Mouse (Mus musculus): ENCODE data around the gene Trub2. TPM values are rescaled to one million over a fixed set of nuclear protein-coding genes. Genes with fewer than 3 reads are reported as not detected.
A peak's percentile ranks its signal among the peaks of the same experiment; 100 is the strongest.

Trub2 gene
- polyA plus RNA-seq, 1 experiment from 2014 or later, result 29.1 TPM

DNA sequence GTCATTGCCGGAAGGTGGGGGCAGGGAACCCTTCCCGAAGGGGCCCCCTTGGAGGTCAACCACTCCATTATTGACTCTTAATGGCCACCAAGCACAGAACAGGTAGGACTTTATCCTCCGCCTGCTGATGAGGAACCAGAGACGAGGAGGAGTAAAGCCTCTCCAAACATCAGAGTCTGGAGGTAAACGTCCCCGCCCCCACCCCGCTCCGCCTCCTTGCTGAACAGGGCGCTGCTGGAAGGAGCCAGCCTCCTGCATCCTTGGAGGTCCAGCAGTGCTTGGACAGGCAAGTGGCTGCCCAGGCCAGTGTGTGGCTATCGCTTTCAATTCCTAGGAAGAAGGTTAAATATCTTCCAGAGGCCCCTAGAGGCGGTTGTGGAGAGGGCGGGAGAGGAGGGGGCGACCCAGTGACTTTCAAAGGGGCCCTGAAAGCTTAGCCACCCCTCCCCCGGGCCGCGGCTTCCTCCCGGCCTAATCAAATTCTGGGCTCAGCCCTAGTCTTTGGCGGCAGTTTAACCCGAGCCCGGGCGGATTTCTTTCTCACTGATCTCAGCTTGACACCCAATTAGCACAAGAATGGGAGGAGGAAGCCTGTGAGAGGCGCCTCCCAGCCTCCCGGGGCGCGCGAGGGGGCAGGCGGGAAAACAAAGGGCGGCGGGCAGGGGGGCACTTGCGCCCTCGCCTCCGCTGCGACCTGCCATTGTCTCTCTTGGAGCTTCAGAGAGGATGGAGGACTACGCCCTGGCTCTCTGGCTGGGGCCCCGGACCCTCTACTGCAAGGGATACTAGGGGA is 31.9 kb upstream of the Trub2 start, which contains the start of gene Urm1:
TSS of gene Urm1 (plus strand) at position 51 of the 793 bp plus-strand sequence.
- Histone ChIP-seq H3K4me2 (ENCODE audit: low read depth, low read length) (peak within 1 kb of the TSS; percentile 58), H3K9ac (replicated peaks; ENCODE audit: low read length) (peak within 1 kb of the TSS; percentile 73), H3K9me3 (replicated peaks; ENCODE audit: control insufficient read depth, low read length) (no peaks in the 10 kb centered on the region), H3K4me1 (ENCODE audit: control insufficient read depth, insufficient read depth, low read length) (no peaks in the 10 kb centered on the region), H3K4me3 (ENCODE audit: low read depth, low read length) (peak within 1 kb of the TSS; percentile 33), H3K36me3 (replicated peaks; ENCODE audit: control insufficient read depth, insufficient read depth, low read depth, low read length) (peaks cover 2% of the 10 kb centered on the region; the same call in 1 of the 2 replicates), H3K27me3 (ENCODE audit: control insufficient read depth, insufficient read depth, low read length) (no peaks in the 10 kb centered on the region), H3K27ac (replicated peaks; ENCODE audit: low read depth, low read length) (peak within 1 kb of the TSS; percentile 94)
- peak; percentile 84 for ATAC-seq (replicated peaks; ENCODE audit: insufficient number of reproducible peaks, low FRiP score, low TSS enrichment, low read depth)
- DNase-seq (ENCODE audit: low spot score), result peak; percentile 89
- WGBS, result under 1% methylated on average over 35 of the region's 35 CpGs

DNA sequence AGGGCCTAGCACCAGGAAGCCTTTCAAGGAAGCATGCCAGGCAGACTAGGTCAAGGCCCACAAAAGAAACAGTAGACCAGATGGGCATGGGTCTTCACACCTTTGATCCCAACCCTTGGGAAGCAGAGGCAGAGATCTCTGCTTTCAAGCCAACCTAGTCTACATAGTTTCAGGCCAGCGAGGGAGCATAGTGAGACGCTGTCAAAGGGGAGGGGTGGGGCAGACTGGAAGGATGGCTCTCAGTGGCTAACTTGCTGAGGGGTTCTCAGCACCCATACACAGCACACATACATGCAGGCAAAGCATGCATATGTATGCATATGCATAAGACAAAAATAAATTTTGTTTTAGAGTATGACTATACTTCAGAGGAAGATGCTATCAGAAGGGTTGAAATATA is 31.1 kb upstream of the Trub2 start:
- Histone ChIP-seq H3K27me3 (ENCODE audit: control insufficient read depth, insufficient read depth, low read length) (no peaks in the 10 kb centered on the region), H3K9ac (replicated peaks; ENCODE audit: low read length) (no peak overlapping the region), H3K36me3 (replicated peaks; ENCODE audit: control insufficient read depth, insufficient read depth, low read depth, low read length) (peaks cover 2% of the 10 kb centered on the region; the same call in 1 of the 2 replicates), H3K4me1 (ENCODE audit: control insufficient read depth, insufficient read depth, low read length) (no peaks in the 10 kb centered on the region), H3K27ac (replicated peaks; ENCODE audit: low read depth, low read length) (0 out of 2 replicates have a peak overlapping the region, but pooled peaks have one; percentile 14), H3K9me3 (replicated peaks; ENCODE audit: control insufficient read depth, low read length) (no peaks in the 10 kb centered on the region), H3K4me3 (ENCODE audit: low read depth, low read length) (no peak overlapping the region; the same call in 1 of the 2 replicates), H3K4me2 (ENCODE audit: low read depth, low read length) (no peak overlapping the region)
- ATAC-seq (replicated peaks; ENCODE audit: insufficient number of reproducible peaks, low FRiP score, low TSS enrichment, low read depth) (no peak), DNase-seq (ENCODE audit: low spot score) (no peak)
- WGBS, result 11% methylated on average over 2 of the region's 2 CpGs

DNA sequence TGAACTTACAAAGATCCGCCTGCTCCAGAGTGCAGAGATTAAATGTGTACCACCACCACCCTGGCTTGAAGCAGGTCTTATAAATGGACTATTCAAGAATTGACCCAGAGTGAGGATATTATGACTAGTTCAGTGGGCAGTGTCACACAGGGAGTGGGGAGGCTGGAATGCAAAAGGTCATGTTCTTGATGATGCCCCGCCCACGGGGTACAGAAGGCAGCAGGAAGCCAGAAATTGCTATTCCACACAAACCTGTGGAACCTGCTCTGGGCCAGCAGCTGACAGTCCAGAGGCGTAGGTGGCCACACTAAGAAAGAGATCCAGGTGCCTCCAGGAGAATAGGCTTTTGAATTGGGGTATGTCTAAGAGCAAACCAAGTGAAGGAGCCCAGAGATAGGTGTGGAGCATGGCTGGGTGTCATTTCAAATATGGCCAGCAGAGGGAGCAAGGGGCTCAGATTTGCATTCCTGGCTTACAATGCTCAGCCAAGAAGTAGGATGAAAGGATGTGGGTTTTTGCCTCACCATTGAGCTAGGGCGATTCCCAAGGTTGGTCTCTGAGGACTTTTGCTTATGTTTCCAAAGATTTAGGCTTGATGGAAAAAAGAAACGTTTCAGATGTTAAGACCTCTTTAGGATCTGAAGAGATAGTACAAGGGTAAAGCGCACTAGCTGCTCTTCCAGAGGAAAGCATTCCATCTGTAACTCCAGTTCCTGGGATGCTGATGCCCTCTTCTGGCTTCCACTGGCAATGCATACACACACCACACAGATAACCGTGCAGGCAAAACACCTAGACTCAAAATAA is 29.3 kb upstream of the Trub2 start:
- peak; percentile 54; the same call in 1 of the 2 replicates for ATAC-seq (replicated peaks; ENCODE audit: insufficient number of reproducible peaks, low FRiP score, low TSS enrichment, low read depth)
- H3K4me3 ChIP-seq (ENCODE audit: low read depth, low read length), result no peak overlapping the region
- no peaks in the 10 kb centered on the region for H3K4me1 ChIP-seq (ENCODE audit: control insufficient read depth, insufficient read depth, low read length)
- WGBS, result 35% methylated on average over 8 of the region's 8 CpGs
- H3K4me2 ChIP-seq (ENCODE audit: low read depth, low read length), result no peak overlapping the region
- peaks cover 2% of the 10 kb centered on the region; the same call in 1 of the 2 replicates for H3K36me3 ChIP-seq (replicated peaks; ENCODE audit: control insufficient read depth, insufficient read depth, low read depth, low read length)
- no peaks in the 10 kb centered on the region for H3K27me3 ChIP-seq (ENCODE audit: control insufficient read depth, insufficient read depth, low read length)
- no peak overlapping the region for H3K9ac ChIP-seq (replicated peaks; ENCODE audit: low read length)
- no peak overlapping the region for H3K27ac ChIP-seq (replicated peaks; ENCODE audit: low read depth, low read length)
- peak; percentile 91 for DNase-seq (ENCODE audit: low spot score)
- no peaks in the 10 kb centered on the region for H3K9me3 ChIP-seq (replicated peaks; ENCODE audit: control insufficient read depth, low read length)

DNA sequence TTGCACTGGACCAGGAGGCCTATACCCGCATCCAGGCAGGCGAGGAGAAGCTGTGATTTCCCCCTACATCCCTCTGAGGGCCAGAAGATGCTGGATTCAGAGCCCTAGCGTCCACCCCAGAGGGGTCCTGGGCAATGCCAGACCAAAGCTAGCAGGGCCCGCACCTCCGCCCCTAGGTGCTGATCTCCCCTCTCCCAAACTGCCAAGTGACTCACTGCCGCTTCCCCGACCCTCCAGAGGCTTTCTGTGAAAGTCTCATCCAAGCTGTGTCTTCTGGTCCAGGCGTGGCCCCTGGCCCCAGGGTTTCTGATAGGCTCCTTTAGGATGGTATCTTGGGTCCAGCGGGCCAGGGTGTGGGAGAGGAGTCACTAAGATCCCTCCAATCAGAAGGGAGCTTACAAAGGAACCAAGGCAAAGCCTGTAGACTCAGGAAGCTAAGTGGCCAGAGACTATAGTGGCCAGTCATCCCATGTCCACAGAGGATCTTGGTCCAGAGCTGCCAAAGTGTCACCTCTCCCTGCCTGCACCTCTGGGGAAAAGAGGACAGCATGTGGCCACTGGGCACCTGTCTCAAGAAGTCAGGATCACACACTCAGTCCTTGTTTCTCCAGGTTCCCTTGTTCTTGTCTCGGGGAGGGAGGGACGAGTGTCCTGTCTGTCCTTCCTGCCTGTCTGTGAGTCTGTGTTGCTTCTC is 27.5 kb upstream of the Trub2 start:
- DNase-seq (ENCODE audit: low spot score) (no peak), ATAC-seq (replicated peaks; ENCODE audit: insufficient number of reproducible peaks, low FRiP score, low TSS enrichment, low read depth) (no peak)
- no peak overlapping the region for H3K4me2 ChIP-seq (ENCODE audit: low read depth, low read length)
- H3K36me3 ChIP-seq (replicated peaks; ENCODE audit: control insufficient read depth, insufficient read depth, low read depth, low read length), result peaks cover 2% of the 10 kb centered on the region; the same call in 1 of the 2 replicates
- no peak overlapping the region for H3K27ac ChIP-seq (replicated peaks; ENCODE audit: low read depth, low read length)
- 83% methylated on average over 11 of the region's 11 CpGs for WGBS
- no peaks in the 10 kb centered on the region for H3K9me3 ChIP-seq (replicated peaks; ENCODE audit: control insufficient read depth, low read length)
- H3K4me3 ChIP-seq (ENCODE audit: low read depth, low read length), result no peak overlapping the region
- H3K27me3 ChIP-seq (ENCODE audit: control insufficient read depth, insufficient read depth, low read length), result no peaks in the 10 kb centered on the region
- H3K4me1 ChIP-seq (ENCODE audit: control insufficient read depth, insufficient read depth, low read length), result no peaks in the 10 kb centered on the region
- no peak overlapping the region for H3K9ac ChIP-seq (replicated peaks; ENCODE audit: low read length)

DNA sequence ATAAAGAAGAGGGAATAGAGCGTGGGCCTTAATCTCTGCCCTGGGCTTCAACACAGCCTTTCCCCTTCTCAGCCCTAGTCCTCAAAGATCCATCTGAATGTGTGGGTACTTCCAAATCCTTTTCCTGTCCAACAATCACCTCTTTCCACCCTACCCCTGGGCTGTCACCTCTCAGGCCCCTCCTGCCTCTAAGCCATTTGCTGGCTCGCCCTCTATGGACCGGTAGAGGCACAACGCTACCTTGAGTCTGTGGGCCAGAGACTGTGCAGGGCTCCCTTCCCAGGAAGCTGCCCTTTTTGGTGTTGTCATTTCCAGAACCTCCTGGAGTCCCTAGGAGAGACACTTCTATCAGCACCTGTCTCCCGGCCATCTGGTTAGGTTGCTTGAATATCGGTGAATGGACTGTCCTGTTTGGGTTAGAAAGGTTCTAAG is 15.1 kb upstream of the Trub2 start:
- Histone ChIP-seq H3K9ac (replicated peaks; ENCODE audit: low read length) (peak overlapping the region; percentile 86), H3K27me3 (ENCODE audit: control insufficient read depth, insufficient read depth, low read length) (no peaks in the 10 kb centered on the region), H3K4me1 (ENCODE audit: control insufficient read depth, insufficient read depth, low read length) (no peaks in the 10 kb centered on the region; the same call in 1 of the 2 replicates), H3K4me3 (ENCODE audit: low read depth, low read length) (peak overlapping the region; percentile 84), H3K9me3 (replicated peaks; ENCODE audit: control insufficient read depth, low read length) (no peaks in the 10 kb centered on the region), H3K4me2 (ENCODE audit: low read depth, low read length) (peak overlapping the region; percentile 87), H3K27ac (replicated peaks; ENCODE audit: low read depth, low read length) (no peak overlapping the region), H3K36me3 (replicated peaks; ENCODE audit: control insufficient read depth, insufficient read depth, low read depth, low read length) (no peaks in the 10 kb centered on the region)
- no peak; the same call in 1 of the 2 replicates for ATAC-seq (replicated peaks; ENCODE audit: insufficient number of reproducible peaks, low FRiP score, low TSS enrichment, low read depth)
- WGBS, result 19% methylated on average over 6 of the region's 6 CpGs
- peak; percentile 37 for DNase-seq (ENCODE audit: low spot score)

DNA sequence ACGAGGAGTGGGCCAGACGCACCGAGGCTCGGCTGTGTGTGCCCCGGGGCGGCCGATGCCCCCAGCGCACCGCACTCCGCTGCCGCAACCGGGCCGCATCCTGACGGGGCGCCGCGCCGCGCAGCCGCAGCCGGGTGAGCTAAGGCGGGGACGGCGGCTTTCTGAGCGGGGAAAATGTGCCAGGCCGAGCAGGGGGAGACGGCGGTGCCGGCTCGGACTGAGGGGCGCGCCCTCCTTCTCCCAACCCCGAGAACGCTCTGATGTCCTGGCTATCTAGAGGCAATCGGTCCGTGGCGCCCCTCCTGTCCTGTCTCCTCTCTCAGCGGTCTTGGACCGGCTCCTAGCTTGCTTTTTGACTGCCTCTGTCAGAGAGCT is 14.5 kb upstream of the Trub2 start:
- Histone ChIP-seq H3K27me3 (ENCODE audit: control insufficient read depth, insufficient read depth, low read length) (no peaks in the 10 kb centered on the region), H3K36me3 (replicated peaks; ENCODE audit: control insufficient read depth, insufficient read depth, low read depth, low read length) (no peaks in the 10 kb centered on the region), H3K4me3 (ENCODE audit: low read depth, low read length) (peak overlapping the region; percentile 84), H3K4me2 (ENCODE audit: low read depth, low read length) (peak overlapping the region; percentile 87), H3K27ac (replicated peaks; ENCODE audit: low read depth, low read length) (0 out of 2 replicates have a peak overlapping the region, but pooled peaks have one; percentile 13), H3K9me3 (replicated peaks; ENCODE audit: control insufficient read depth, low read length) (no peaks in the 10 kb centered on the region), H3K9ac (replicated peaks; ENCODE audit: low read length) (peak overlapping the region; percentile 86), H3K4me1 (ENCODE audit: control insufficient read depth, insufficient read depth, low read length) (no peaks in the 10 kb centered on the region; the same call in 1 of the 2 replicates)
- 0% methylated on average over 36 of the region's 39 CpGs for WGBS
- ATAC-seq (replicated peaks; ENCODE audit: insufficient number of reproducible peaks, low FRiP score, low TSS enrichment, low read depth), result peak; percentile 30; the same call in 1 of the 2 replicates
- DNase-seq (ENCODE audit: low spot score), result peak; percentile 37

DNA sequence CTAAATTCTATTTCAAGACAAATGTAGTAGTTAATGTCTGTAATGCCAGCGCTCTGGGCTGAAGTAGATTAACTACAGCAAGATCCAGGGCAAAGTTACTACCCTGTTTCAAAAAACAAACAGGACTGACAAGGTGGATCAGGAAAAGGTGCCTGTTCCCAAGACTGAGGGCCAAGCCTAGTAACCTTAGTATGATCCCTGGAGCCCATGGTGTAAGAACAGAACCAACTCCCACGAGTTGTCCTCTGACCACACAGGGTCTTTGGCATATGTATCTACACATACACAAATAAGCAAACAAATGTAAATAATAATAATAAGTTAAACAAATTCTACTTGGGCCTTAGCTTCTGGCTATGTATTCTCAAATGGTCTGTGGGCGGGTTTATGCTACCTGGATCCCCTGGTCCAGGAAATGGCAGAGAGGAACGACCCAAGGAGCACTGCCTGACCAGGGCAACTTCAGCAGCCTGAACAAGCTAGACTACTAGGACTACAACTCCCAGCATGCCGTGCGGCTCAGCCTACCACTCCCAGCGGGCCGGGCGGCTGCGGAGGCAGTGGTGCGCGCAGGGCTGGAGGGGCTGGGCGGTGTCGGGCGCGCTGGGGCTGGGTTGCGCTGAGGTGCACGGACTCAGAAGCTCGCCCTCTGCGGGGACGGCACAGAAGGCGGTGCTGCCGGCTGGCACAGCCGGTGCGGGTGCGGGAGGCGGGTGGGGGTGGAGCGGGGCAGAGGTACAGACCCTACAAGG is 13.9 kb upstream of the Trub2 start, which contains the start of gene Slc27a4:
TSS of gene Slc27a4 (plus strand) at position 560 of the 752 bp plus-strand sequence.
- H3K36me3 ChIP-seq (replicated peaks; ENCODE audit: control insufficient read depth, insufficient read depth, low read depth, low read length), result no peaks in the 10 kb centered on the region
- peak within 1 kb of the TSS; percentile 86 for H3K9ac ChIP-seq (replicated peaks; ENCODE audit: low read length)
- H3K4me1 ChIP-seq (ENCODE audit: control insufficient read depth, insufficient read depth, low read length), result no peaks in the 10 kb centered on the region; the same call in 1 of the 2 replicates
- WGBS, result 5% methylated on average over 28 of the region's 28 CpGs
- peak within 1 kb of the TSS; percentile 87 for H3K4me2 ChIP-seq (ENCODE audit: low read depth, low read length)
- no peaks in the 10 kb centered on the region for H3K9me3 ChIP-seq (replicated peaks; ENCODE audit: control insufficient read depth, low read length)
- H3K27ac ChIP-seq (replicated peaks; ENCODE audit: low read depth, low read length), result 0 out of 2 replicates have a peak within 1 kb of the TSS, but pooled peaks have one; percentile 13
- H3K27me3 ChIP-seq (ENCODE audit: control insufficient read depth, insufficient read depth, low read length), result no peaks in the 10 kb centered on the region
- ATAC-seq (replicated peaks; ENCODE audit: insufficient number of reproducible peaks, low FRiP score, low TSS enrichment, low read depth), result peak; percentile 96
- H3K4me3 ChIP-seq (ENCODE audit: low read depth, low read length), result peak within 1 kb of the TSS; percentile 84
- DNase-seq (ENCODE audit: low spot score), result peak; percentile 98
